Mouse (Mus musculus) adrenal gland, postnatal 36 days (tissue): ENCODE results near the gene Prpf3. TPM values are rescaled to one million over a fixed set of nuclear protein-coding genes. Genes with fewer than 3 reads are reported as not detected.
"Not testable (repeated sequence)": the region's sequence is repeated elsewhere in the genome, so short reads cannot be mapped to it uniquely, and the experiment has no call there.

Experiments
- DNase-seq, 2 experiments: peaks; one replicate each; pipeline ENCODE4 v3.0.0; 2021; ENCODE audit warnings: mixed read lengths in 1 of 2
- total RNA-seq, 2 experiments: library from RNA; stranded (reverse); gene quantifications; 2 replicates each; pipeline ENCODE4 v1.2.3; 2021

Gene Prpf3
- total RNA-seq, 2 experiments from 2014 or later: 27.4 to 39.2 TPM

DNA sequence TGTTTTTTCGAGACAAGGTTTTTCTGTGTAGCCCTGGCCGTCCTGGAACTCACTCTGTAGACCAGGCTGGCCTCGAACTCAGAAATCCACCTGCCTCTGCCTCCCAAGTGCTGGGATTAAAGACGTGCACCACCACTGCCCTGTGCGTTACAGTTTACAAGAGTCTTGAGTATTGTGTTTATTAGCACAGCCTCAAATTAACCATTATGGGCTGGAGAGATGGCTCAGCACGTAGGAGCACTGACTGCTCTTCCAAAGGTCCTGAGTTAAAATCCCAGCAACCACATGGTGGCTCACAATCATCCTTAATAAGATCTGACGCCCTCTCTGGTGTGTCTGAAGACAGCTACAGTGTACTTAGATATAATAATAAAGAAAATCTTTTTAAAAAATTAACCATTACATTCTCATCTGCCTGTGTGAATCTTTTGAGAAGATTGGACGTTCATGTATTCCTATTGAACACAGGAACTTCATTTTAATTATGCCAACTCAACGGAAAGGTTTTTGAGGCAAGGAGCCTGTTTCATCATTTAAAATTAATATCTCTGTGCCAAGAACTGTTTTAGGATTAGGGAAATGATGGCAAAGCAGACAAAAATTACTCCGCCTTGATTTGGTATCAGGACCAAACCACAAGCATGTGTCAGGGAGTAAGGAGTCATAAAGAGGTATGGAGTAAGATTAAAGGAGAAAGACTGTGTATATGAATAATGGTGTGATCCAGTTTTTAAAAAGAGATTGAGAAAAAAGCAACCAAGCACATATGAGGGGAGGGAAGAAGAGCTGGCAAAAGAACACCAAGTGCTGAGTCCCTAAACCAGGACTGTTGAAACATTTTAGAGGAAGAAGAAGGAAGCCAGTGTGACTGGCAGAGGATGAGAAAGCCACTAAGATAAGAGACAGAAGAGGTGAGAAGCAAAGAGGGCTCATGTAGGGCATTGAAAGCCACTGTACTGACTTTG is 35.4 kb downstream of the Prpf3 start:
- no peak for DNase-seq

GRCm38 (mm10) chr3:95819351-95819985 is 36.2 kb downstream of the Prpf3 start:
- peak; percentile 100 for DNase-seq

GRCm38 (mm10) chr3:95818571-95819288 is 37.0 kb downstream of the Prpf3 start, which contains the start of gene Rprd2:
Gene Rprd2 (minus strand): TSS chr3:95818863.
- DNase-seq: peak; percentile 79 to 87

GRCm38 (mm10) chr3:95818026-95818511 is 37.6 kb downstream of the Prpf3 start:
- DNase-seq: peak; percentile 50 to 57

DNA sequence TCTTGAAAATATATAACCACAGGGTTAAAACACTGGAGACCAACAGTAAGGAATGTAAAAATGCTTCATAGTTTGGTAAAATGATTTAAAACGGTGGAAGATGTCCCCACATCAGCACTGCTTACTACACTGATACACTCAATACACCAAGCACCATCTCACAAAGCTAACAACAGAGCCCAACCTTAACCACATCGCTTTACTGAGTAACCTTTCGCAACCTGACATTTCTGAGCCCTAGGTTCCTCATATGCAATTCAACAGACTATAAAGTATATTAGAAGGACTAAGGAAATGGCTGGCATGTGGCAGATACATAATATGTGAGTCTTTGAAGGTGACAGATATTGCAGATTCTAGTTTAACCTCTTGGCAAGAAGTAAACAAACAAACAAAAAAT is 39.0 kb downstream of the Prpf3 start:
- DNase-seq: no peak

- DNase-seq: no peak
These were observed 47.3 kb downstream of the Prpf3 start for GRCm38 (mm10) chr3:95808384-95808783.

GRCm38 (mm10) chr3:95807630-95808029 is 48.1 kb downstream of the Prpf3 start:
- not testable (repeated sequence) for DNase-seq

- no peak for DNase-seq
These were observed 49.0 kb downstream of the Prpf3 start for GRCm38 (mm10) chr3:95806677-95807076.

DNA sequence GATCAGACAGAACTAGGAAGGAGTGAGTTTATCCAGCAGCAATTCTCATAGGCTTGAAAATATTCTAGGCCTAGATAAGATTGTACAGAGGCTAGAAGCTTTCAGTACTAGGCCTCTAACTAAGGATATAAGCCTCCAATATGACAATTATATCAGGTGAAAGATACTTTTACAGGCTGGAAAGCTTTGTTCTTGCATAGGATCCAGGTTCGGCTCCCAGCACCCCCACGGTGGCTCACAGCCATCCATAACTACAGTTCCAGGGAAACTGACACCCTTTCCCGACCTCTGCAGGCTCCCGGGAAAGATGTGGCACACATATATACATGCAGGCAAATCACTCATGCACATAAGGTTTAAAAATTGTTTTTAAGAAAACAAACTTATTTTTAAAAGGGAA is 51.8 kb downstream of the Prpf3 start:
- no peak for DNase-seq

DNA sequence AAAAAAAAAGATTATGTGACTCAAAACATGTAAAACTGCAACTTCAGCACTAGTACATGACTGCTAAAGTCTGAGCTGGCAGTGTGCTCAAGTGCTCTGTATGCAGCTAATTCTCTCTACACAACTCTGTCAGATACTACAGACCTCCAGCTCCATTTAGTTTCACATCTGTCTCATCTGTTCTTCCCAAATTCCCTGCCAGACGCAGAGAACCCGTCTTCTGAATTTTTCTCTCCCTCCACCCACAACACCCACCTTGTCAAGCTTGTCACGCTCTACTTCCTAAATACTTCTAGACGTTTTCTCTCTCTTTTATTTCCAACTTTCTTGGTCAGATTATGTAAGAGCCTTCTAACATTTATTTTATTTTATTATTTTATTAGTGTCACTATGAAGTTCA is 56.9 kb downstream of the Prpf3 start:
- no peak for DNase-seq

- no peak for DNase-seq
These were observed 61.4 kb downstream of the Prpf3 start for GRCm38 (mm10) chr3:95794299-95794698.

DNA sequence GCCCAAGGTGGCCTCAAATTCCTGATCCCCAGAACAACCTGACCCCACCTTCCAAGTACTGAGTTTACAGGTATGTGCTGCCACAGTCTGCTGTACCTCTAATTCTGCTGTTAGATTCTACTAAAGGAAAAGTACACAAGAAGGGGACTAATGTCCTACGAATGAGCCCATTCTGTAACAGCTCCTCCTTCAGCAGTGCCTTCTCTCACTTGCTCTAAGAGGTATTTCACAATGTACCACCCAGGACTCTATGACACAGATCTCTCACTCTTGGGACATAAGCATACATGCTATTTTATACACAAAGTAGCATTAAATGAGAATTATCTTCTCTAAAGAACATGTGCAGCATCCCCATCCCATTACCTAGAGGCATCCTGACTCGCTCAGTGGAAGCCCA is 62.0 kb downstream of the Prpf3 start:
- no peak for DNase-seq

GRCm38 (mm10) chr3:95785501-95785900 is 70.2 kb downstream of the Prpf3 start:
- no peak for DNase-seq

Other genes starting within 250 kb of the Prpf3 start
- gene Ensa, start 230.9 kb downstream of the Prpf3 start, total RNA-seq: 100 to 1,000 TPM in 1 of 2 experiments, 10 to 100 TPM in 1; 83.6 to 107 TPM
- 100 to 1,000 TPM; 199 to 227 TPM for gene Mcl1, start 197.1 kb downstream of the Prpf3 start, total RNA-seq
- 10 to 100 TPM in 1 of 2 experiments, 1 to 10 TPM in 1; 6.5 to 11.1 TPM for gene Adamtsl4, start 168.0 kb downstream of the Prpf3 start, total RNA-seq
- gene Ecm1, start 116.3 kb downstream of the Prpf3 start, total RNA-seq: 100 to 1,000 TPM; 428 to 676 TPM
- 10 to 100 TPM; 49.3 to 54.1 TPM for gene Tars2, start 95.7 kb downstream of the Prpf3 start, total RNA-seq
- gene Rprd2, start 37.0 kb downstream of the Prpf3 start, total RNA-seq: 10 to 100 TPM; 50.9 to 56.0 TPM
- gene Mrps21, start 15.6 kb upstream of the Prpf3 start, total RNA-seq: 100 to 1,000 TPM; 272 to 276 TPM
- gene Ciart, start 26.4 kb upstream of the Prpf3 start, total RNA-seq: 1 to 10 TPM; 2.2 to 3.2 TPM
- gene BC028528, start 36.1 kb upstream of the Prpf3 start, total RNA-seq: 10 to 100 TPM in 1 of 2 experiments, 1 to 10 TPM in 1; 8.4 to 11.3 TPM
- 100 to 1,000 TPM; 108 to 138 TPM for gene Aph1a, start 38.1 kb upstream of the Prpf3 start, total RNA-seq
- gene Car14, start 48.8 kb upstream of the Prpf3 start, total RNA-seq: 1 to 10 TPM; 1.3 to 1.6 TPM
- gene Anp32e, start 73.4 kb upstream of the Prpf3 start, total RNA-seq: 10 to 100 TPM; 91.6 to 99.3 TPM
- 10 to 100 TPM; 18.5 to 29.8 TPM for gene Plekho1, start 140.1 kb upstream of the Prpf3 start, total RNA-seq
- 10 to 100 TPM; 30.6 to 34.7 TPM for gene Vps45, start 202.6 kb upstream of the Prpf3 start, total RNA-seq
- 10 to 100 TPM; 34.5 to 39.3 TPM for gene Otud7b, start 248.6 kb upstream of the Prpf3 start, total RNA-seq